Mouse (Mus musculus) 3134 (cell line): ENCODE data around the gene Lamtor2.
"Not testable (repeated sequence)": the region's sequence is repeated elsewhere in the genome, so short reads cannot be mapped to it uniquely, and the experiment has no call there.

ENCODE experiments used
- DNase-seq: peaks from one replicate; pipeline ENCODE4 v3.0.0-alpha.2; 2011; ENCODE audit warnings: low spot score; ENCODE audit not compliant: insufficient read length; ENCODE audit errors: extremely low read depth

The Lamtor2 gene

DNA sequence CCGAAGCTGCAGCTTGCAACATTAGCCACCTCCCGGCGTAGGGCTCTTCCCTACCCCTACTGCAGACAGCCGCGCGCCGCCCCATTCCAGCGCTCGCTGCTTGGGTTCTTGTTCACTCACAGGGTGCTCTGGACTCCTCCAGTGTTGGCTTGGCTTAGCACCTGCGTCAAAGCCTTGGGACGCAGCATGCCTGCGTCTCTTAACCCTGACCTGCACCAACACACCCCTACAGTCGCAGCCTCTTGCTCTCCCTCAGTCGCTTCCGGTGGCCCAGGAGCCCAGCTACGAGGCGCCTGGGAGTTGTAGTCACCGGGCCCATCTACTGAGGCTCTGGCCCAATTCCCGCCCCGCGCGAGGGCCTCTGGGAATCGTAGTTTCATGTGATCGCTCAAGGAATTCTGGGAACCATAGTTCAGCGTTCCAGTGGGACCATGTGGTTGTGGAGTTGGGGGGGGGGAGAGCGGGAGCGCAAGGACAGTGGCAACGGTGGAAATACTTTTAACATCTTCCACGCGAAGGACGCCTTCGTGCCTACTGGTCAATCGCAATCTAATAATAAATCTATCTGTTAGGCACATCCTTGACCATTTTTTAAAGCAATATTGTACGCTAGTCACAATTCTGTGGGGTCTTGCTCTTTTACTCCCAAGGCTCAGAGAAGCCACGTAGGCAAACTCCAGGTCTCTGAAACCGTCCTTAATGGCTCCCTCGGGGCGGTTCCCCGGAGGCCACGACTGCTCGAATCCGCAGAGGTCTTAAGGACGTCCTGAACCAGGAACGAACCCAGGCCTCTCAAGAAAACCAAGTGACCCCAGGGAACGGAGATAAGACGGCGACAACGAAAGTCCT lies at the start of gene Lamtor2:
Gene Lamtor2 (minus strand): TSS at position 399 of the 849 bp plus-strand sequence.
- DNase-seq, result peak; percentile 98

DNA sequence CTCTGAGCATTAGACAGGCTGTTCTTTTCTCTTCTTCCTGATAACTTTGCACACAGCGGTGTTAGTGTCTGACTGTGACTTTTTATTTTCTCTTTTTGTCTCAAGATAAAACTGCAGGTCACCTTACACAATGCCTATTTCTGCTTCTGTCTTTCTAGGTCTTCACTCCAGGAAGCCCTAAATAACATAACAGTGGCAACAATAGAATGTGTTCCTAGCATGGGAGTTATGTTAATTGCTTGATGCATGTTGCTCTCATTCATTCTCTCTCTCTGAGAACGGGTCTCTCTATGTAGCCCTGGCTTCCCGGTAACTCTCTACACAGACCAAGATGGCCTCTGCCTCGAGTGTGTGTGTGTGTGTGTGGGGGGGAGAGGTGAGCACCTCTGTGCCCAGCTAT lies 49.6 kb upstream of the Lamtor2 start:
- DNase-seq, result no peak

DNA sequence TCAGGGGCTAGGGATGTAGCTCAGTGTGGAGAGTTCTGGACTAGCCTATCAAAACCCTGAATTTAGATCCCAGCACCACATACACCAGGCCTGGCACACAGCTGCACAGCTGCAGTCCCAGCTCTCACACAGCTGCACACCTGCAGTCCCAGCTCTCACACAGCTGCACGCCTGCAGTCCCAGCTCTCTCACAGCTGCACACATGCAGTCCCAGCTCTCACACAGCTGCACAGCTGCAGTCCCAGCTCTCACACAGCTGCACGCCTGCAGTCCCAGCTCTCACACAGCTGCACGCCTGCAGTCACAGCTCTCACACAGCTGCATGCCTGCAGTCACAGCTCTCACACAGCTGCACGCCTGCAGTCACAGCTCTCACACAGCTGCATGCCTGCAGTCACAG lies 43.7 kb upstream of the Lamtor2 start:
- DNase-seq, result not testable (repeated sequence)

DNA sequence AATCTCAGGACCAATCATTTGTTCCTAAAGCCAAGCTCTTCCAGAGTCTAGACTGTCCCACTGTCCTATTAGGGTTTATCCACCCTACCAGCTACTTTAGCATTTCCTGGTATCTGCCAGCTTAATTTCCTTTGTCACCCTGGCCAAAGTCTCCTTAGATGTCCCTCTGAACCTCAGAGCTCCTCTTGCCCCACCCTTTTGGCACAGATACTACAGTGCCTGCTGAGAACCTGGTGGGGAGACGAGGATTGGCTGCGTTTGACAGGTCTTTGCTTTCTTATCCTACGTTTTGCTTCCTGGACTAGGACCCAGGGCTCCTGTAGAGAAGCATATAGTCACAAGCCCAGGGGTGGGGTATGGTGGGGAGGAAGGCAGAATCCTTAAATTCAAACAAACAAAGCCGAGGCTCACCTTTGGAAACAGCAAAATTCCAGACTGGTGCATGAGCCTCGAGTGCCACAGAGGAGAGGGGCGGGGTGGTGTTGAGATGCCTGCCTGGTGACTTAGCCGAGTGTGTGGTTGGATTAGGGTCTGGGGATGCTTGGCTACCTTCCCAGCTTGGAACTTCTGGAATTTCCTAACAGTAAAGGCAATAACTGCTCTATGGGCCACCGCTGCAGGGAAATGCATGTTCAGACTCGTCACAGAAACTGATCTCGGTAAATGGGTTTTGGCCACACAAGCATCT lies 41.2 kb upstream of the Lamtor2 start:
- peak; percentile 74 for DNase-seq

DNA sequence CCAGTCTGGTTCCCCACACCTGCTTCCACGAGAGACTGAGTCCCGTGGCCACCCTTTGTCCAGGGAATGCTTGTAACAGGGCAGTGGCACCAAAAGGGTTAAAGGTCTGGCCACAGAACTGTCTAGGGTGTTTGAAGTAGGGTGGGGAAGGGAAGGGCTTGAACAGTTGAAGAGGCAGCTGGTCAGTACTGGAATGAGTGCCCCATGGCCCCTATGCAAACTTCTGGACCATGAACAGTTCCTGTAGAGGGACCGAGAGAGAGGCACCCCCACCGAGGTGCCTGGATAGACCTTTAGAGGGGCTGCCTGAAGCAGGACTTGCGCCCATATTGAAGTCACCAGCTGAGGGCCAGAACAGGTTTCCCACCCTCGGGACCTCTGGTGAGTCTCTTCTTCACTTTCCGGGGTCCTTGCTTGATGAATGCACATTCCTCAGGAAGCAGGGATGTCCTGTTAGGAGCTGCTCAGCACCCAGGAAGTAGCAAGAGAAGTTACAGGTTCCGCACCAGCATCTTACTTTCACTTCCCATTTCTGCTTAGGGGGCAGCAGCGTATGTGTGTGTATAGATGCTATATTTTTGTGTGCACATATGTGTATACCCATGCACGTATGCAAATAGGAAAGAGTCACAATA lies 40.2 kb upstream of the Lamtor2 start:
- DNase-seq, result no peak

DNA sequence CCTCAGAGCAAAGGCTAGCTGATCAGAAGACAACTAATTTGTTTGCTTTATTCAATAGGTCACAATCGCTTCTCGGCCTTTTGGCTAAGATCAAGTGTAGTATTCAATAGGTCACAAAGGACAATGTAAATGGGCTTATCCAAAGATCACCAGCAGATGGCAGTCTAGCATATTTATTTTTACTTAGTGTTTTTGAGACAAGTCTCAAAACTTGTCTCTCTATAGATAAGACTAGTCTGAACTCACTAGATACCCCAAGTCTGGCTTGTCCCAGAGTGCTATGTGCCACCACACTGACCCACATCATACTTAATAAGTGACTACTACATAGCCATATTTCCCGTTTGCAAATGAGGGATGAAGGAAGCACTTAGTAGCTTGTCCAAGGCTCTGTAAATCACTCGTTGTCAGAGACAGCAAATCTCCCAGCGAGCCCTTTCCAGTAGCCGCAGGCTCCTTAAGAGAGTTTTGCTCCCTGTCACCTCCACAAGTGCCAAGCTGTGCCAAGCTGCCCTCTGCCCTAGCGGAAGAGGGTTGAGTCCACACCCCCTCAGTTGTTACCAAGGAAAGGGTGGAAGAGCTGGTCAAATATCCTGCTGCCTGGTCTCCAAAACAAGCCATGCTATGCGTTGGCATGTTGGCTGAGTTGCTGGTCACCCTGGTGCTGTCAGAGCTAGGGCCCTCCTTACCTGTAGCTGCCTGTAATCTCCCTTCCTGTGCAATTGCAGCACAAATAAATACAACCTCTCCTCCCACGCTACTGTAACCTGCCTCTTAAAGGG lies 39.3 kb upstream of the Lamtor2 start:
- peak; percentile 62 for DNase-seq

DNA sequence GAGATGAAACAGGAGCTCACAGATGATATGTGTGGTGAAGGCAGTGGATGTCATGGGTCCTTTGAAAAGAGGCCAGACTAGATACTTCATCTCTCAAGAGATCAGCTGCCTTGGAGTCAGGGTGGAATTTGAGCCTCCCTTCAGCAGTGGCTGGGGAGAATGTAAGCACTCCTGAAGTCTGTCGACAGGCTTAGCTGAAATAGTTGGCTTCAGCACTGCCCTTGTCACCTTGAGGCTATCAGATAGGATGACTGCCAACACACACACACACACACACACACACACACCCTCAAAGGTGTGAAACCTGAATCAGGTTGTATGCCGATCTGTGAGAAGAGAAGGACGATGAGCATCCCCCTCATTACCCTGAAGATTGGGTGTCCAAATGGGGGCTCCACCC lies 38.2 kb upstream of the Lamtor2 start:
- DNase-seq, result no peak

DNA sequence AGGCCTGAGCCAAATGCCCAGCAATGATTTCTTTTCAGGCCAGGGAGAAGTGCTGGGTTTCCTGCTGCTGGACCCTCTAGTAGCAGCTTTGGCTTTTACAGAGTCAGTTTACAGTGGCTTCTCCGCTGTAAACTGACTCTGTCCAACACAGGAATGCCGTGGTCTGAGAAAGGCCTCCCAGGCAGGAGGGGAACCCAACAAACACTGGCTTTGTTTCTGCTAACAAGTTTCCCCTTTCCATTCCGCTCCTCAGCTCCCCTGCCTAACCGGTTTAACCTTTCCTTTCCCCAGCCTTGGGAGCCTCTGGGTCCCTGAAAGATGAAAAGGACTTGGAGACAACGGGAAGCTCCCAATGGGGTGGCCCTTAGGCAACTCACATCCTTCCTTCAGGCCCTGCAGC lies 37.4 kb upstream of the Lamtor2 start:
- DNase-seq, result no peak

DNA sequence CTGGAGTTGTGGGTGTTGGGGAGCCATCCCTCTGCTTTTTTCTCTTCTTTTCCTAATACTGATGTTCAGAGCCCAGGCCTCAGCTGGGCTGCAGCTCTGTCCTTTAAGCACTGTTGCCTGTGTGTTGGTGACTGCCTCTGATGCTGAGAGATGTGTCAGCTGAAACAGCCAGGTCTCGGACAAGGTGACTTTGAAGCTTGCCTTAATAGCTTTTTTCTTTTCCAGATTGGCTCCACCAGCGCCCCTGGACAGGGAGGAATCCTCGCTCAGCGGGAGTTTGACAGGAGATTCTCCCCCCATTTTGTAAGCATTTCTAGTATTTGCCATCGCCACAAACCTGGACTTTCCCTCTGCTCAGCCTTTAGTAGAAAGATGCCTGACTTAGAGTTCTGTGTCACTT lies 33.8 kb upstream of the Lamtor2 start:
- no peak for DNase-seq

DNA sequence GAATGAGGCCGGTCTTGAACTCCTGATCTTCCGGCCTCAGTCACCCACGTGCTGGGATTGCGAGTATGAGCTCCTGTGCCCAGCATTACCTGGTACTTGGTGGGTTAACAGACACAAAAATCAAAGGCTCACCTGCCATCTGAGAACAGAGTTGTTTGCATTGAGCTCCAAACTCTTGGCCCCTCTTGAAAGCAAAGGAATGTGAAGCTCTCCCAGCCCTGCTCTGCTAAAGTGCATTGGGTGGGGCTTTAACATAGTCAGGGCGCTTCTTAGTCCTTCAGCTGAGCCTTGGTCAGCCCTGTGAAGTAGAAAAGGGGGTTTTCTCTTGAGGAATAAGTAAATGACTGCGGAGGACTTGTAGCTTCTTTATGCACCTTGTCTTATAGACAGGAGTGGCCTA lies 32.9 kb upstream of the Lamtor2 start:
- DNase-seq, result no peak

DNA sequence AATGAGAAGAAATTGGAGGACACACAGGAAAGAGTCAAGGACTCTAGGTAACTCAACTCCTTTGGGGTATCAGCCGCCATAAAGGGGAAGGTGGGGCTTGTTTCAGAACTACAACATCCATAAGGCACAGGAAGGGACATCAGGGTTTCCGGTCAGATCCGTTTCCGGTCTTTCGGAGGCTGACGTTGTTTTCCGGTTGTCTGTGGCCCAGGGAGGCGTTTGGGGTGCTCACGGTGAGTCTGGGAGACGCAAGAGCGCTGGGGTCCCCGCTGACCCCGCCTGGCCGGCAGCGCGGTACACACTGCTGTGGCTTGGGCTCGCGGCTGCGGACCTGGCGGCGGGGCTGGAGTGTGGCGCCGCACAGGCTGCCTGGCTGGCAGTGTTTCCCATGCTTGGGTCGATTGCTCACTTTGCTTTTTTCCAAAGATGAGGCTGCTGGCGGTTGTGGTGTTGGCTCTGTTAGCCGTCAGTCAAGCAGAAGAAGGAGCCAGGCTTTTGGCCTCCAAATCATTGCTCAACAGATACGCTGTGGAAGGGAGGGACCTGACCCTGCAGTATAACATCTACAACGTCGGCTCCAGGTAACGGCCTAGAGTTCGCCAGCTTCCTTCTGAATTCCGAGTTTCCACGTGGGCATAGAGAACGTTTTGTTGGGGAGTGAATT lies 26.7 kb upstream of the Lamtor2 start:
- DNase-seq, result peak; percentile 80

DNA sequence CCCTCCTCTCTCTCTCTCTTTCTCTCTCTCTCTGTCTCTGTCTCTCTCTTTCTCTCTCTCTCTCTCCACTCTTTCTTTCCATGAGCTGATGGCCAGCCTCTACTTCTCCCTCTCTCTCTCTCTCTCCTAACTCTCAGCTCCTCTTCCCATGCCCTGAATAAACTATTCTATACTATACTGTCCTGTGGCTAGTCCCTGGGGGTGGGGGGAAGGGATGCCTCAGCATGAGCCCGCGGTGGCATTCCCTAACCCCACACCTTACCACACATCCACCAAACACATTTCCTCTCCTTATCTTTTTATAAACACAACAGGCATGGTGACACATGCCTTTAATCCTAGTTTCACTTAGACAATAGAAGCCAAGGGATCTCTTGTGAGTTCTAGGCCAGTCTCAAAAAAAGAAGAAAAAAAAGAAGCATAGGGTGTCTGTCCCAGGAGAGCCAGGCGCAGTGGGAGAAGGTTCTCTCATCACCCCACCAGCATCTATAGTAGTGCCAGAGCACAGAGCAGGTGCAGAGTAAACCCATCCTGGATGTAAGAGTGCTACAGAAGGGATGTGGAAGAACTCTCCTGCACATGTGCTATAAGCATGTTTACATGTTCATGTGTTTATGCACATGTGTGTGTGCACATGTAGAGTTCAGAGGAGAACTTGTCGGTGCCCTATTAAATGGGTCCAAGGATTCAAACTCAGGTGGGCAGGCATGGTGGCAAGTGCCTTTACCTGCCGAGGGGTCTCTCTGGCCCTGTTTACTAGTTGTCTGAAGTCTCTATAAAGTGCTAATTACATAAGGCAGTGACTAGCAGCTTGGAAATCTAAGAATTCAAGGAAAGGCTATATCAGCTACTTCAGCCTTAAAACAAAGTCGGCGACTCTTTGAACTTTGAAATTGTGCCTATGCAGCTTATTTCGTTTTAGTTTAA lies 25.9 kb upstream of the Lamtor2 start:
- no peak for DNase-seq

DNA sequence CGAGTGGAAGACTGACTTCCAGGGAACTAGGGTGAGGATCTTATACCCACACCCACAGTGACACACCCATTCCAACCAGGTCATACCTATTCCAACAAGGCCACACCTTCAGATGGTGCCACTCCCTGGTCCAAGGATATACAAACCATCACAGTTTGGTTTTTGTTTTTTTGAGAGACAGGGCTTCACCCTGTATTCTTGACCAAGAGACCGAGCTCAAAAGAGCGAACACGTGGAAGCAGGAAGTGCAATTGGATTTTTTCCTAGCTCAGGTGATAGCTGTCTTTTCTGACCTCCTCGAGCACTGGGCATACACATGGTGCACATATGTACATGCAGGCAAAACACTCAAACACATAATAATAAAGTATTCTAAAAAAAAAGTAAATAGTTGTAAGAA lies 25.0 kb upstream of the Lamtor2 start:
- DNase-seq, result not testable (repeated sequence)

DNA sequence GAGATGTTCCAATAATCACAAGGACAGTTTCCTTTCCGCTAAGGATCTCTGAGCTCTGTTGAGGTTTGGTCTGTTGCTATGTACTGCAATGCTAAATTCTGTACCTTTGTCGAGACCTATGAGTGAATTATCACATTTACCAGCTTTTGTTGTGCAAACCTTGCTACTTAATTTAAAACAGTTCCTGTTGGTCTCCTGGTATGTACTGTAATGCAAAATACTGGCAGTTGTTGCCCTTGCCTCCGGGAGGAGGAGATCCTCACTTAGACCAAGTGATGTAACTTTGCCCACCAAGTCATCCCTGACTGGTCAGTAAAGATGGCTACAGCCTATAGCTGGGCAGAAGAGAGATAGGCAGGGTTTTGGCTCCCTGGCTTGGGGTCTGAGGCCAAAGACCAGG lies 22.7 kb upstream of the Lamtor2 start, which contains the start of gene Ssr2:
Gene Ssr2 (plus strand): TSS at position 337 of the 400 bp plus-strand sequence.
- DNase-seq, result no peak

DNA sequence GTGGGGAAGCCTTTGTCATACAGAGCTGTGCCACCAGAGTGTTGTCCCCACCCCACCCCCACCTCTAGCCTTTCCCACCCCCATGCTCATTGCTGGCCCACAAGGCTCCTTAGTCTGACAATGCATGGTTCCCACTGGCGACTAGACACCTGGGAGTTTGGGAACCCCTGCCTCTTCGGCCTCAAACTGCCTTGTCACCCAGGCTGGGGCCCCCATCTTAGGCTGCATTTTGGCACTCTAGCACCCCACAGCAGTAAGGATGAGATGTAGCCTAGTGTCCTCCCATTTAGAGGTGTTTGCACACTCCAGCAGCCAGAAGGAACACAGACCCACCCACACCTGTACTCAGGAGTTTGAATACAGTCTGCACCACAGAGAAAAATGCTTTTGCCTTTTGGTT lies 20.9 kb upstream of the Lamtor2 start:
- DNase-seq, result no peak

DNA sequence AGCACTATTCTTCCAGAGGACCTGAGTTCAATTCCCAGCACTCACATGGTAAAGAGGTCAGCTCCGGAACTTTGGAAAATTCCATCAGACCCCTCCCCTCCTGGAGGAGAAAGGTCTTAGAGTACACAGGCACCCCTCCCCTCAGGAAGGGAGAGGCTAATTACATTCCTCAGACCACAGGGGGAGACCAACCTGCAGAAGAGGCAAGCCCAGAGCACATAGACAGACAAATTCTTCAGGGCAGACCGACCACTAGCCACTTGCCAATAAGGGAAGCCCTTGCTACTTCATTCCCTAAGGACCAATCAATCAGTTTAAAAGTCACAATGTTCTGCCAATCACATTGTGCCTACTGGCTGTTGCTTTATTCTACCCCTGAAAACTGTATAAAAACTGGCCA lies 20.0 kb upstream of the Lamtor2 start:
- DNase-seq, result no peak

DNA sequence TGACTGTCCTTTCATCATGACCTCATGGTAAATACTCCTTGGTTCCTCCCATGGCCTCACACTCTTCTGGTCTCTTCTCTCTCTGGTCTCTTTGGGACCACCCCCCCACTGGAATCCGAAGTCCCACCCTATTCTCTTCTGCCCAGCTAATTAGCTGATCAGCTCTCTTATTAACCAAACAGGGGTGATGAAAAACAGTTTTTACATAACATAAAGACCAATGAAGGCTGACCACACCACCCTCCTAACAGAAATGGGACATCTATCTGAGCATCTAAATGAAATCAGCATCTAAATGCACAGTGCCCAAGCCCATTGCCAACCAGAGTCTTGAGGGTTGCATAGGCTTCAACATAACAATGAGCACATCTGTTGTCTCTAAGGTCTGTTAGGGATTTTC lies 19.0 kb upstream of the Lamtor2 start:
- no peak for DNase-seq

DNA sequence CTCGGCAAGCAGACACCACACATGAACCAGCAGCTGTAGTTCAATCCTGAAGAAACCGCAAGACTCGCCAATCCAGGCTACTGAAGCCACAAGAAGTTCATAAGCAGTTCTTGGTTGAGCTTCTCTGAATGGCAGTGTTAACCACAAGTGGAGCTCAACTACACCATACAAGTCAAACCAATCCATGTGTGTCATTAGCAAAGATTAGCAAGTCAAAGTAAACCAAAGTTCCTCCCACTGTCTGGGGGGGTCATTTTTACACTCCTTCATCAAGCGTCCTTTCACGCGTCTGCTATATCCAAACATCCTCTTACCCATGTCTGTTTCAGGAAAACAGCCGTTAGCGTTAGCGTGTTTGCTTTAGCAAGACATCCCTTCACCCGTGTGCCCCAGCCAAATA lies 17.5 kb upstream of the Lamtor2 start:
- DNase-seq, result no peak

DNA sequence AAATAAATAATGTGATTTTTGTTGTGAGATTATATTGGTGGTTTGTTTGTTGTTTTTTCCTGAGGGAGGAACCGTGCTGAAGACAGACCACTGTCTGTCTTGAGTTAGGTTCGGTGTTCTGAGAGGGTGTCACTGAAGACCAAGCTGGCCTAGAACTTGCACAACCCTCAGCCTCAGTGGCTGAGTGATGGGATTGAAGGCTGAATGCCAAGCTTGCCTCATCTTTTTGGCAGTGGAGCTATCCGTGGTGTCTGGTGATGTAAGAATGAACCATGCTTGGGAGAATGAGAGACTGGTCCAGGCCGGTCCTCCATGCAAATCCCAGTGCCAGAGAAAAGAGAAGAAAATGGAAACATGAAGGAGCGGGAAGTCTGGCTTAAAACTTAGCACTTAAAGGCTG lies 16.8 kb upstream of the Lamtor2 start:
- no peak for DNase-seq
